Mouse (Mus musculus) heart, embryonic 10.5 days (tissue): ENCODE results near the gene Repin1. TPM values are rescaled to one million over a fixed set of nuclear protein-coding genes. Genes with fewer than 3 reads are reported as not detected.
A peak's percentile ranks its signal among the peaks of the same experiment; 100 is the strongest.

Experiments
- DNase-seq: peaks from one replicate; pipeline ENCODE4 v3.0.0-alpha.2; 2017; ENCODE audit warnings: low spot score
- H3K27ac ChIP-seq: fragments of 300-500 bp; sonication (generic); 2 replicates; pipeline ENCODE4 v1.5.1; 2016; ENCODE audit warnings: mild to moderate bottlenecking
- H3K27me3 ChIP-seq: fragments of 300-500 bp; sonication (generic); 2 replicates; pipeline ENCODE4 v1.6.1; 2016; ENCODE audit warnings: mild to moderate bottlenecking; ENCODE audit not compliant: poor library complexity, insufficient read depth, severe bottlenecking
- H3K36me3 ChIP-seq: fragments of 300-500 bp; sonication (generic); 2 replicates; pipeline ENCODE4 v1.6.1; 2016; ENCODE audit warnings: mild to moderate bottlenecking, moderate library complexity
- H3K4me1 ChIP-seq: fragments of 300-500 bp; sonication (generic); 2 replicates; pipeline ENCODE4 v1.6.1; 2016; ENCODE audit warnings: mild to moderate bottlenecking
- H3K4me3 ChIP-seq: fragments of 300-500 bp; sonication (generic); 2 replicates; pipeline ENCODE4 v1.5.1; 2016; ENCODE audit warnings: mild to moderate bottlenecking, moderate library complexity
- H3K9me3 ChIP-seq: fragments of 300-500 bp; sonication (generic); 2 replicates; pipeline ENCODE4 v1.6.1; 2016; ENCODE audit warnings: mild to moderate bottlenecking, moderate library complexity
- WGBS: fragments of 180-500 bp; shearing (Covaris S2); methylation state at CpG from one replicate; pipeline ENCODE4 v1.1.7; 2016; 5-methylcytosine and 5-hydroxymethylcytosine counted together
- polyA plus RNA-seq: library from polyadenylated mRNA; unstranded; fragments of >200 nt; fragmentation: Nextera tagmentation; extraction: Ambion mirVana; gene quantifications from 2 replicates; pipeline ENCODE4 v1.2.1, GENCODE M21; 2016

Gene Repin1
- polyA plus RNA-seq, 1 experiment from 2014 or later: 33.2 TPM

- Histone ChIP-seq H3K27ac (no peak overlapping the region), H3K36me3 (no peaks in the 10 kb centered on the region), H3K4me1 (peaks cover 10% of the 10 kb centered on the region), H3K4me3 (no peak overlapping the region), H3K9me3 (no peaks in the 10 kb centered on the region), H3K27me3 (peaks cover 17% of the 10 kb centered on the region; the same call in 1 of the 2 replicates)
- DNase-seq: no peak
- 37% methylated on average over 6 of the region's 6 CpGs for WGBS
These were observed 42.8 kb downstream of the Repin1 start for GRCm38 (mm10) chr6:48636515-48636914.

DNA sequence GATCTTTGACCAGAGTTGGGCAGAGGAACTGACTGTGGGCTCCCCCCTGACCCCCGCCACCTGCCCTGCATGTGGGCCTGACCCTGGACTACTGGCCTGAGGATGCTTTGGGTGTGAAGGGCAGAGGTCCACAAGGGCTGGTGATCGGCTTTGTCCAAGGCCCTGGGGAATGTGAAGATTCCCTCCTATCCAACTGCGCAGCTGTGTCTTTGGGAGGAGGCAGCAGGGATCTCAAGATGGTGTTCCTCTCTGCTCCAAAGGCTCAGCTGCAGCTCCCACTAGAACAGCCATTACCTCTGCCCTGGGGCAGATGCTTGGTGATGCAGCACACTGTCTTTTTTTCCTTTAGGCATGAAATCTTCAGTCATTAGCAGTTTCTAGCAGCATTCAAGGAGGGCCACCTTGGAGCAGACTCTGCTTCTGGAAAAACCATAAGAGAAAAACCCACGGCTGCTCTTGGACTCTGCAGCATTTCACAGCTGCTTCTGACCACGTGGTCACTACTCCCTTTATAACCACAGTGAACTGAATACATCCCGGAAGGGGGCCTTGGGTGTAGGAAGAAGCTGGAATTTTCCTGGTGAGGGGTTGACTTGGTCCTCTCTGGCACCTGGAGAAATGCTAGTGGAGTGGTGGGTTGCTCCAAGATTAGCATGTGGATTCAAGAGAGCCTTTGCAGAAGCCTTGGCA, 44.3 kb downstream of the Repin1 start:
- Histone ChIP-seq H3K9me3 (no peaks in the 10 kb centered on the region), H3K4me1 (peaks cover 10% of the 10 kb centered on the region), H3K36me3 (no peaks in the 10 kb centered on the region), H3K27ac (no peak overlapping the region), H3K27me3 (peaks cover 3% of the 10 kb centered on the region; the same call in 1 of the 2 replicates), H3K4me3 (no peak overlapping the region)
- no peak for DNase-seq
- WGBS: 67% methylated on average over 6 of the region's 6 CpGs

DNA sequence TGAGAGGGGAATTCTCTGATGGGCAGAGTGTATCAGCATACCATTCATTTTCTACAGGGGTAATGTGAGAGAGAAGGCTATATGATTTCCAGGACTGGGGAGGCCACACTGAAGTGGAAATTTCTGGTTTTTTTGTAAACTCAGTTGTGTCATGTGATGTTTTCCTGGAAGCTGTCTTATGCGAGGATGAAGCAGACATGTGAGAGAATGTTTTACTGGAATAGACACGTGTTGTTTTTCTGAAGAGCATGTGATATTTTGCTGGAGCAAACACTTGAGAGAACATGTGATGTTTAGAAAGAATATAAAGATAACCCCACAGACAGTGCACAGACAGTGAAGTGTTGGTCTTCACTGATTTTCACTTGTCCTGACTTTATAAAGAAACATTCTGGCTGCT, 44.9 kb downstream of the Repin1 start:
- H3K36me3 ChIP-seq: no peaks in the 10 kb centered on the region

DNA sequence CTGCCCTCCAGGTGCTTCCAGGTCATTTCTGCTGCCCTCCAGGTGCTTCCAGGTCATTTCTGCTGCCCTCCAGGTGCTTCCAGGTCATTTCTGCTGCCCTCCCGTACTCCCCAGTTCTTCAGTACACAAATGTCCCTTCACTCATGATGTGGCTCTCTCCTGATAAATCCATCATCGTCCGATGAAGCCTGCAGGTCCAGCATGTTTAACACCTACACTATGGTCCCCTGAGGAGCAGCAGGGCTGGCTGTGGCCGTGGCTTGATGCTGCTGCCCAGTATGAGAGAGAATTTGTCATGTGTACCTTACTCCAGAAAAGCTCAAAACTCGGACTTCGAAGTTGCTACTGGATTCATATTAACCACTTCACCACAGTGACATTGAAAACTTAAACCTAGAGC, 47.7 kb downstream of the Repin1 start:
- no peaks in the 10 kb centered on the region for H3K36me3 ChIP-seq
- no peak overlapping the region for H3K27ac ChIP-seq
- peaks cover 9% of the 10 kb centered on the region for H3K4me1 ChIP-seq
- no peak overlapping the region for H3K4me3 ChIP-seq
- peak; percentile 68 for DNase-seq
- no peaks in the 10 kb centered on the region for H3K9me3 ChIP-seq
- whole genome bisulfite sequencing: 72% methylated on average over 6 of the region's 6 CpGs
- H3K27me3 ChIP-seq: no peaks in the 10 kb centered on the region

More for the DNA sequence above, 44.9 kb downstream of the Repin1 start:
- 72% methylated on average over 2 of the region's 2 CpGs for WGBS
- no peaks in the 10 kb centered on the region for H3K27me3 ChIP-seq
- no peaks in the 10 kb centered on the region for H3K9me3 ChIP-seq
- H3K27ac ChIP-seq: no peak overlapping the region
- H3K4me1 ChIP-seq: peaks cover 10% of the 10 kb centered on the region
- no peak overlapping the region for H3K4me3 ChIP-seq
- no peak for DNase-seq

DNA sequence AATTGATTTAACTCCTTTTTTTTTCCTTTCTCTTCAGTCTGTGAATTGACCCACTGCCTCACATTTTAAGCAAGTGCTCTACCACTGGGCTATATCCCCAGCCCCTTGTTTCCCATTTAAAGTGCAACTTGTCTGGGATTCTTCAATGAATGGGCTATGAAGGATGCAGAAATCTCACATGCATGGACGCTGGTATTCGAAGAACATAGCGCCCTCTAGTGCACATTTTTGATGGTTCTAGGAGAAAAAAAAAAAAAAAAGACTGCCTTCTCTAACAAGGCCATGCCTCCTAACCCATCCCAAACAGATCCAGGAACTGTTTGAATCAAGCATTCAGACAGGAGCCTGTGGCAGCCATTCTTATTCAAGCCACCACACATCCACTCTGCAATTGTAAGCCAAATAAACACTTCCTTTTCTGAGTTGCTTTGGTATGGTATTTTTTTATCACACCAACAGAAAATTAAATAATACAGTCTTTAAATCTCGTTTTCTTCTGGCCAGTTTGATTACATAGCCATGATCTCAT, 49.1 kb downstream of the Repin1 start:
- Histone ChIP-seq H3K36me3 (no peaks in the 10 kb centered on the region), H3K4me1 (no peaks in the 10 kb centered on the region), H3K4me3 (no peak overlapping the region), H3K27me3 (no peaks in the 10 kb centered on the region), H3K27ac (no peak overlapping the region), H3K9me3 (no peaks in the 10 kb centered on the region)
- no peak for DNase-seq
- 20% methylated on average over 4 of the region's 4 CpGs for WGBS

- WGBS: 15% methylated on average over 12 of the region's 12 CpGs
- Histone ChIP-seq H3K36me3 (no peaks in the 10 kb centered on the region), H3K9me3 (no peaks in the 10 kb centered on the region), H3K4me1 (no peaks in the 10 kb centered on the region), H3K27me3 (no peaks in the 10 kb centered on the region), H3K4me3 (no peak overlapping the region), H3K27ac (no peak overlapping the region)
- DNase-seq: peak; percentile 85
These were observed 52.1 kb downstream of the Repin1 start for GRCm38 (mm10) chr6:48645660-48646308.

GRCm38 (mm10) chr6:48646309-48646690, 52.6 kb downstream of the Repin1 start:
- 65% methylated on average over 4 of the region's 4 CpGs for WGBS
- H3K27ac ChIP-seq: no peak overlapping the region

DNA sequence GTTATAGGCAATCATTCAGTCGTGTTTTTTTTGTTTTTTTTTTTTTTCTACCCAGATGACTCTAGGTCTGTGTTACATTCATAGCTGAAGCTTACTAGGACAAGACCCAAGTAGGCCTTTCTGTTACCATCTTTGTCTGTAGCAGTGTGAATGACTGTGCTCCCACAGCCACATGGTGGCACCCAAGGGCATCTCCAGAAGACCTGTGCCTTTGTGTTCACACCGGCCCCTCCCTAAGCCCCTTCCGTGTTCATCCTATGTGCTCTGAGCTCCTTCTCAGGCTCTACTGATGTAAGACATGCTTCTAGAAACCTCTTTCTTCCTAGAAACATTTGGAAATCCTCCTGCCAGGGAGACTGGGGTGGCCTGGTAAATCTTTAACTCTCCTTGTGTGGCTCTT, 53.3 kb downstream of the Repin1 start, which contains the start of gene Gimap8:
Gimap8 (plus strand) TSS at position 240 of the 400 bp plus-strand sequence.
- WGBS: 43% methylated on average over 3 of the region's 3 CpGs
- Histone ChIP-seq H3K27me3 (no peaks in the 10 kb centered on the region), H3K27ac (peak within 1 kb of the TSS; percentile 17; the same call in 1 of the 2 replicates), H3K4me3 (no peak within 1 kb of the TSS), H3K9me3 (no peaks in the 10 kb centered on the region), H3K4me1 (no peaks in the 10 kb centered on the region), H3K36me3 (no peaks in the 10 kb centered on the region)
- peak; percentile 75 for DNase-seq

More at GRCm38 (mm10) chr6:48646309-48646690, 52.6 kb downstream of the Repin1 start:
- Histone ChIP-seq H3K9me3 (no peaks in the 10 kb centered on the region), H3K27me3 (no peaks in the 10 kb centered on the region), H3K36me3 (no peaks in the 10 kb centered on the region), H3K4me1 (no peaks in the 10 kb centered on the region), H3K4me3 (no peak overlapping the region)
- no peak for DNase-seq

- 80% methylated on average over 2 of the region's 2 CpGs for WGBS
- no peaks in the 10 kb centered on the region for H3K36me3 ChIP-seq
- H3K9me3 ChIP-seq: no peaks in the 10 kb centered on the region
- no peaks in the 10 kb centered on the region for H3K27me3 ChIP-seq
- H3K4me1 ChIP-seq: no peaks in the 10 kb centered on the region
- H3K4me3 ChIP-seq: no peak overlapping the region
- no peak overlapping the region for H3K27ac ChIP-seq
- peak; percentile 63 for DNase-seq
These were observed 53.9 kb downstream of the Repin1 start for GRCm38 (mm10) chr6:48647611-48648010.

Other genes with a start within 250 kb of the Repin1 start
- 17.5 and 25.6 TPM in 2 replicates for gene Krba1, start 198.3 kb upstream of the Repin1 start, polyA plus RNA-seq
- gene Zfp467, start 148.1 kb upstream of the Repin1 start, polyA plus RNA-seq: 13.4 and 13.9 TPM in 2 replicates
- gene Sspo, start 145.7 kb upstream of the Repin1 start, polyA plus RNA-seq: 0.15 and 0.64 TPM in 2 replicates
- 21.1 and 26.6 TPM in 2 replicates for gene Atp6v0e2, start 56.3 kb upstream of the Repin1 start, polyA plus RNA-seq
- gene Lrrc61, start 39.1 kb upstream of the Repin1 start, polyA plus RNA-seq: 9.5 and 12.9 TPM in 2 replicates
- gene Rarres2, start 21.1 kb upstream of the Repin1 start, polyA plus RNA-seq: 10.5 and 18.2 TPM in 2 replicates
- not detected in 2 replicates for gene Gm45021, start 4.3 kb upstream of the Repin1 start, polyA plus RNA-seq
- 0.49 TPM in 1 of 2 replicates, not detected in the other for gene Gm44965, start 58 bp downstream of the Repin1 start, polyA plus RNA-seq
- gene Zfp775, start 8.2 kb downstream of the Repin1 start, polyA plus RNA-seq: 7.7 and 8.9 TPM in 2 replicates
- gene AI854703, start 32.9 kb downstream of the Repin1 start, polyA plus RNA-seq: 0.90 and 1.6 TPM in 2 replicates
- 0.70 and 0.87 TPM in 2 replicates for gene Gimap8, start 53.4 kb downstream of the Repin1 start, polyA plus RNA-seq
- gene Gimap9, start 82.2 kb downstream of the Repin1 start, polyA plus RNA-seq: 7.4 and 8.7 TPM in 2 replicates
- gene Gimap4, start 90.7 kb downstream of the Repin1 start, polyA plus RNA-seq: 6.4 and 10.6 TPM in 2 replicates
- gene Gimap6, start 114.3 kb downstream of the Repin1 start, polyA plus RNA-seq: 21.3 and 26.0 TPM in 2 replicates
- 1.9 and 2.5 TPM in 2 replicates for gene Gm28053, start 124.7 kb downstream of the Repin1 start, polyA plus RNA-seq
- gene Gimap7, start 124.7 kb downstream of the Repin1 start, polyA plus RNA-seq: not detected in 2 replicates
- 14.6 and 19.0 TPM in 2 replicates for gene Gimap1, start 145.2 kb downstream of the Repin1 start, polyA plus RNA-seq
- 2.7 and 4.0 TPM in 2 replicates for gene Gimap5, start 152.3 kb downstream of the Repin1 start, polyA plus RNA-seq
- 0.11 TPM in 1 of 2 replicates, not detected in the other for gene Gimap3, start 177.0 kb downstream of the Repin1 start, polyA plus RNA-seq
- 65.3 and 84.3 TPM in 2 replicates for gene Tmem176a, start 247.0 kb downstream of the Repin1 start, polyA plus RNA-seq
- 150 and 178 TPM in 2 replicates for gene Tmem176b, start 247.6 kb downstream of the Repin1 start, polyA plus RNA-seq